Mouse (Mus musculus) MEL (cell line): ENCODE data around the gene Gtf2b. TPM values are rescaled to one million over a fixed set of nuclear protein-coding genes. Genes with fewer than 3 reads are reported as not detected.

Experiments used
- DNase-seq: peaks from one replicate; pipeline ENCODE4 v3.0.0; 2011; ENCODE audit warnings: low read depth, low spot score
- H3K27ac ChIP-seq: 2 replicates; pipeline ENCODE4 v1.5.1; 2012; ENCODE audit warnings: low read depth, mild to moderate bottlenecking, control low read depth, low read length, moderate library complexity; ENCODE audit not compliant: control insufficient read depth
- H3K27me3 ChIP-seq, 2 experiments: fragments of 150-350 bp in 1 of 2; sonication (generic) in 1 of 2; 2 replicates each; pipeline ENCODE4 v1.6.1; 2012; ENCODE audit warnings: low read length in 2 of 2, mild to moderate bottlenecking in 2 of 2, improper control_type of control experiment in 1 of 2, moderate library complexity in 1 of 2; ENCODE audit not compliant: insufficient read depth in 2 of 2, control insufficient read depth in 1 of 2
- H3K36me3 ChIP-seq, 2 experiments: 2 replicates each; pipeline ENCODE4 v1.6.1; 2012 to 2014; ENCODE audit warnings: low read length in 2 of 2, improper control_type of control experiment in 1 of 2, inconsistent platforms in 1 of 2, mild to moderate bottlenecking in 1 of 2; ENCODE audit not compliant: insufficient read depth in 2 of 2, control insufficient read depth in 1 of 2
- H3K4me1 ChIP-seq, 2 experiments: fragments of 150-350 bp in 1 of 2; sonication (generic) in 1 of 2; 2 replicates each; pipeline ENCODE4 v1.6.1; 2012; ENCODE audit warnings: low read length in 2 of 2, improper control_type of control experiment in 1 of 2, mild to moderate bottlenecking in 1 of 2; ENCODE audit not compliant: insufficient read depth in 2 of 2, control insufficient read depth in 1 of 2
- H3K4me3 ChIP-seq, 2 experiments: fragments of 150-350 bp in 1 of 2; sonication (generic) in 1 of 2; 2 replicates each; pipeline ENCODE4 v1.5.1; 2012; ENCODE audit warnings: low read depth in 2 of 2, low read length in 2 of 2, mild to moderate bottlenecking in 2 of 2, moderate library complexity in 2 of 2, control low read depth in 1 of 2, improper control_type of control experiment in 1 of 2; ENCODE audit not compliant: control insufficient read depth in 1 of 2, insufficient read depth in 1 of 2
- H3K79me2 ChIP-seq: 2 replicates; pipeline ENCODE4 v1.6.1; 2012; ENCODE audit warnings: mild to moderate bottlenecking, low read length, moderate library complexity; ENCODE audit not compliant: control insufficient read depth, poor library complexity, insufficient read depth
- H3K9ac ChIP-seq: 2 replicates; pipeline ENCODE4 v1.6.1; 2012; ENCODE audit warnings: low read depth, mild to moderate bottlenecking, control low read depth, low read length, moderate library complexity; ENCODE audit not compliant: control insufficient read depth, poor library complexity, severe bottlenecking
- H3K9me3 ChIP-seq: fragments of 150-350 bp; sonication (generic); replicated peaks from 2 replicates; pipeline ENCODE4 v1.6.1; 2012; ENCODE audit warnings: mild to moderate bottlenecking, low read length, improper control_type of control experiment, moderate library complexity; ENCODE audit not compliant: insufficient read depth
- CHD1 ChIP-seq: IDR thresholded peaks from 2 replicates; pipeline ENCODE4 v1.6.1; 2012; ENCODE audit warnings: low read depth, mild to moderate bottlenecking, inconsistent platforms, low read length, improper control_type of control experiment
- CHD2 ChIP-seq: IDR thresholded peaks from 2 replicates; pipeline ENCODE4 v1.6.1; 2011; ENCODE audit warnings: low read length, improper control_type of control experiment
- CTCF ChIP-seq, 3 experiments: IDR thresholded peaks in 2 of 3; conservative IDR thresholded peaks in 1 of 3; 2 replicates each; pipeline ENCODE4 v1.5.1; 2011 to 2012; ENCODE audit warnings: low read length in 3 of 3, low read depth in 2 of 3, mild to moderate bottlenecking in 2 of 3, improper control_type of control experiment in 1 of 3, inconsistent platforms in 1 of 3, mixed read lengths in 1 of 3, moderate library complexity in 1 of 3; ENCODE audit not compliant: control insufficient read depth in 1 of 3, insufficient read depth in 1 of 3, poor library complexity in 1 of 3, severe bottlenecking in 1 of 3
- E2F4 ChIP-seq: IDR thresholded peaks from 2 replicates; pipeline ENCODE4 v1.6.1; 2011; ENCODE audit warnings: low read depth, low read length, improper control_type of control experiment, borderline replicate concordance
- ELF1 ChIP-seq: IDR thresholded peaks from 2 replicates; pipeline ENCODE4 v1.6.1; 2014; ENCODE audit warnings: low read depth, mild to moderate bottlenecking, inconsistent platforms, low read length, improper control_type of control experiment, moderate library complexity
- EP300 ChIP-seq, 2 experiments: IDR thresholded peaks; 2 replicates each; pipeline ENCODE4 v1.6.1; 2011; ENCODE audit warnings: improper control_type of control experiment in 2 of 2, low read length in 2 of 2, low read depth in 1 of 2, mild to moderate bottlenecking in 1 of 2
- ETS1 ChIP-seq: IDR thresholded peaks from 2 replicates; pipeline ENCODE4 v1.6.1; 2012; ENCODE audit warnings: low read depth, mild to moderate bottlenecking, inconsistent platforms, low read length, improper control_type of control experiment, moderate library complexity
- GABPA ChIP-seq: IDR thresholded peaks from 2 replicates; pipeline ENCODE4 v1.6.1; 2012; ENCODE audit warnings: low read depth, mild to moderate bottlenecking, inconsistent platforms, low read length, improper control_type of control experiment, moderate library complexity
- GATA1 ChIP-seq: IDR thresholded peaks from 2 replicates; pipeline ENCODE4 v1.6.1; 2011; ENCODE audit warnings: low read depth, low read length, improper control_type of control experiment
- HCFC1 ChIP-seq: IDR thresholded peaks from 2 replicates; pipeline ENCODE4 v1.6.1; 2012; ENCODE audit warnings: low read depth, mild to moderate bottlenecking, inconsistent platforms, low read length, improper control_type of control experiment, moderate library complexity
- MAX ChIP-seq: IDR thresholded peaks from 2 replicates; pipeline ENCODE4 v1.6.1; 2011; ENCODE audit warnings: low read length, improper control_type of control experiment
- MAZ ChIP-seq: IDR thresholded peaks from 2 replicates; pipeline ENCODE4 v1.6.1; 2012; ENCODE audit warnings: low read depth, mild to moderate bottlenecking, inconsistent platforms, low read length, improper control_type of control experiment
- MEF2A ChIP-seq: IDR thresholded peaks from 2 replicates; pipeline ENCODE4 v1.6.1; 2014; ENCODE audit warnings: low read depth, mild to moderate bottlenecking, inconsistent platforms, low read length, improper control_type of control experiment; ENCODE audit not compliant: poor library complexity, insufficient replicate concordance, severe bottlenecking; ENCODE audit errors: extremely low read depth
- MXI1 ChIP-seq: IDR thresholded peaks from 2 replicates; pipeline ENCODE4 v1.6.1; 2011; ENCODE audit warnings: mild to moderate bottlenecking, low read depth, low read length, improper control_type of control experiment
- MYB ChIP-seq: IDR thresholded peaks from 2 replicates; pipeline ENCODE4 v1.6.1; 2011; ENCODE audit warnings: mild to moderate bottlenecking, low read depth, low read length, improper control_type of control experiment
- NRF1 ChIP-seq: IDR thresholded peaks from 2 replicates; pipeline ENCODE4 v1.6.1; 2014; ENCODE audit warnings: low read depth, mild to moderate bottlenecking, inconsistent platforms, low read length, improper control_type of control experiment, moderate library complexity; ENCODE audit not compliant: poor library complexity, insufficient read depth, severe bottlenecking
- POLR2A ChIP-seq, 2 experiments: IDR thresholded peaks; 2 replicates each; pipeline ENCODE4 v1.6.1; 2011 to 2012; ENCODE audit warnings: low read length in 2 of 2, mild to moderate bottlenecking in 2 of 2, control low read depth in 1 of 2, improper control_type of control experiment in 1 of 2, low read depth in 1 of 2, moderate library complexity in 1 of 2; ENCODE audit not compliant: control insufficient read depth in 1 of 2, insufficient read depth in 1 of 2, poor library complexity in 1 of 2
- POLR2AphosphoS2 ChIP-seq: IDR thresholded peaks from 2 replicates; pipeline ENCODE4 v1.6.1; 2011; ENCODE audit warnings: low read length, improper control_type of control experiment
- RAD21 ChIP-seq: IDR thresholded peaks from 2 replicates; pipeline ENCODE4 v1.6.1; 2011; ENCODE audit warnings: mild to moderate bottlenecking, low read depth, low read length, improper control_type of control experiment
- RCOR1 ChIP-seq: IDR thresholded peaks from 2 replicates; pipeline ENCODE4 v1.6.1; 2012; ENCODE audit warnings: low read depth, mild to moderate bottlenecking, inconsistent platforms, low read length, improper control_type of control experiment
- SMC3 ChIP-seq: IDR thresholded peaks from 2 replicates; pipeline ENCODE4 v1.6.1; 2011; ENCODE audit warnings: low read depth, low read length, improper control_type of control experiment
- TCF12 ChIP-seq: IDR thresholded peaks from 2 replicates; pipeline ENCODE4 v1.6.1; 2014; ENCODE audit warnings: low read depth, mild to moderate bottlenecking, inconsistent platforms, low read length, improper control_type of control experiment, moderate library complexity
- USF1 ChIP-seq: IDR thresholded peaks from 2 replicates; pipeline ENCODE4 v1.6.1; 2014; ENCODE audit warnings: low read depth, mild to moderate bottlenecking, inconsistent platforms, low read length, improper control_type of control experiment, moderate library complexity
- USF2 ChIP-seq, 2 experiments: IDR thresholded peaks; 2 replicates each; pipeline ENCODE4 v1.6.1; 2011 to 2012; ENCODE audit warnings: improper control_type of control experiment in 2 of 2, low read length in 2 of 2, borderline replicate concordance in 1 of 2, inconsistent platforms in 1 of 2, low read depth in 1 of 2, mild to moderate bottlenecking in 1 of 2; ENCODE audit not compliant: insufficient read depth in 1 of 2
- ZC3H11A ChIP-seq: IDR thresholded peaks from 2 replicates; pipeline ENCODE4 v1.6.1; 2012; ENCODE audit warnings: low read depth, mild to moderate bottlenecking, inconsistent platforms, low read length, improper control_type of control experiment
- ZMIZ1 ChIP-seq: IDR thresholded peaks from 2 replicates; pipeline ENCODE4 v1.6.1; 2012; ENCODE audit warnings: low read depth, mild to moderate bottlenecking, inconsistent platforms, low read length, improper control_type of control experiment, moderate library complexity
- polyA plus RNA-seq, 2 experiments: library from polyadenylated mRNA; stranded (reverse) in 1 of 2; unstranded in 1 of 2; fragments of >175 nt in 1 of 2; fragments of >200 nt in 1 of 2; gene quantifications; 2 replicates each; pipeline versions ENCODE4 v1.2.1 to v1.2.4; 2012; ENCODE audit warnings: low replicate concordance in 2 of 2, low read depth in 1 of 2; ENCODE audit not compliant: insufficient read length in 2 of 2, insufficient read depth in 1 of 2, missing spikeins in 1 of 2
- total RNA-seq: library from RNA; depleted of rRNA; stranded (reverse); fragments of 300-350 nt; gene quantifications from 2 replicates; pipeline ENCODE4 v1.2.3, GENCODE M21; 2012

The Gtf2b gene
- total and polyA plus RNA-seq, 3 experiments, result 35.5 to 40.0 TPM; not detected in 1

- H3K4me3 ChIP-seq, result no peak overlapping the region
- no peak overlapping the region for H3K9ac ChIP-seq
- no peak overlapping the region for H3K27ac ChIP-seq
- peaks cover 3% of the 10 kb centered on the region; the same call in 1 of the 2 replicates for H3K79me2 ChIP-seq
- no peaks in the 10 kb centered on the region for H3K27me3 ChIP-seq
- H3K36me3 ChIP-seq, result peaks cover 7 to 13% of the 10 kb centered on the region in 2 experiments
- peaks cover 0 to 10% of the 10 kb centered on the region in 2 experiments; a peak in 1 of 4 replicates for H3K4me1 ChIP-seq
- TF ChIP-seq MAZ, result no peak
- no peak for TF ChIP-seq EP300 (IDR thresholded peaks at IDR 0.05; ENCODE audit: low read depth in 1 of 2, low read length in 2 of 2)
- TF ChIP-seq GATA1, result 0 out of 2 replicates have a peak, but pooled peaks have one; percentile 32
- TF ChIP-seq SMC3, result peak; percentile 57
- no peak for TF ChIP-seq USF1
- no peak for TF ChIP-seq USF2 (IDR thresholded peaks at IDR 0.05; ENCODE audit: borderline replicate concordance in 1 of 2, insufficient read depth in 1 of 2, low read depth in 1 of 2, low read length in 2 of 2)
- TF ChIP-seq POLR2AphosphoS2, result no peak
- peak in 2 of 3 experiments; percentile 35 to 61; a peak in 4 of 6 replicates for TF ChIP-seq CTCF (IDR thresholded peaks at IDR 0.05 in 2 of 3, conservative IDR thresholded peaks at IDR 0.05 in 1 of 3; ENCODE audit: control insufficient read depth in 1 of 3, insufficient read depth in 1 of 3, low read depth in 2 of 3, low read length in 3 of 3, poor library complexity in 1 of 3, severe bottlenecking in 1 of 3)
- TF ChIP-seq POLR2A (IDR thresholded peaks at IDR 0.05; ENCODE audit: control insufficient read depth in 1 of 2, insufficient read depth in 1 of 2, low read depth in 1 of 2, low read length in 2 of 2, poor library complexity in 1 of 2), result no peak
- TF ChIP-seq RAD21, result peak; percentile 63
- no peak for TF ChIP-seq ELF1
- no peak for TF ChIP-seq RCOR1
- no peak for TF ChIP-seq CHD1
- no peak for TF ChIP-seq ETS1
- peak; percentile 39; the same call in 1 of the 2 replicates for TF ChIP-seq ZC3H11A
- TF ChIP-seq MEF2A, result no peak
- no peak for TF ChIP-seq MAX
- no peak for TF ChIP-seq MXI1
- TF ChIP-seq GABPA, result no peak
- peak; percentile 31 for DNase-seq
- H3K9me3 ChIP-seq, result no peaks in the 10 kb centered on the region
These were observed 8.8 kb downstream of the Gtf2b start for GRCm38 (mm10) chr3:142773538-142774191.

- H3K79me2 ChIP-seq, result no peaks in the 10 kb centered on the region; the same call in 1 of the 2 replicates
- peaks cover 6 to 14% of the 10 kb centered on the region in 2 experiments for H3K36me3 ChIP-seq
- no peak overlapping the region for H3K4me3 ChIP-seq
- no peaks in the 10 kb centered on the region for H3K9me3 ChIP-seq
- H3K27me3 ChIP-seq, result no peaks in the 10 kb centered on the region
- H3K27ac ChIP-seq, result no peak overlapping the region
- no peaks in the 10 kb centered on the region for H3K4me1 ChIP-seq
- no peak overlapping the region for H3K9ac ChIP-seq
- DNase-seq, result no peak
- no peak for TF ChIP-seq CHD2
- no peak for TF ChIP-seq E2F4
- no peak for TF ChIP-seq RCOR1
- no peak for TF ChIP-seq MXI1
- no peak for TF ChIP-seq HCFC1
- no peak for TF ChIP-seq ETS1
- no peak for TF ChIP-seq USF2 (IDR thresholded peaks at IDR 0.05; ENCODE audit: borderline replicate concordance in 1 of 2, insufficient read depth in 1 of 2, low read depth in 1 of 2, low read length in 2 of 2)
- no peak for TF ChIP-seq ELF1
- no peak for TF ChIP-seq MAX
- no peak for TF ChIP-seq CTCF (IDR thresholded peaks at IDR 0.05 in 2 of 3, conservative IDR thresholded peaks at IDR 0.05 in 1 of 3; ENCODE audit: control insufficient read depth in 1 of 3, insufficient read depth in 1 of 3, low read depth in 2 of 3, low read length in 3 of 3, poor library complexity in 1 of 3, severe bottlenecking in 1 of 3)
- TF ChIP-seq MEF2A, result no peak
- TF ChIP-seq MYB, result no peak
- TF ChIP-seq TCF12, result no peak
- TF ChIP-seq ZMIZ1, result no peak
- no peak for TF ChIP-seq NRF1
These were observed 12.4 kb downstream of the Gtf2b start for GRCm38 (mm10) chr3:142777227-142777626.
